Mouse (Mus musculus) cerebellum, adult 2 months (tissue): ENCODE data around the gene Cnr1.
A peak's percentile ranks its signal among the peaks of the same experiment; 100 is the strongest.

Experiments used
- CTCF ChIP-seq: fragments of 200-500 bp; IDR thresholded peaks from 2 replicates; pipeline ENCODE4 v1.5.1; 2011; ENCODE audit warnings: low read depth, mild to moderate bottlenecking, control low read depth, low read length, moderate library complexity, borderline replicate concordance; ENCODE audit not compliant: insufficient read depth
- POLR2A ChIP-seq: fragments of 200-500 bp; IDR thresholded peaks from 2 replicates; pipeline ENCODE4 v1.6.1; 2011; ENCODE audit warnings: low read length, control low read depth, borderline replicate concordance; ENCODE audit not compliant: insufficient read depth

DNA sequence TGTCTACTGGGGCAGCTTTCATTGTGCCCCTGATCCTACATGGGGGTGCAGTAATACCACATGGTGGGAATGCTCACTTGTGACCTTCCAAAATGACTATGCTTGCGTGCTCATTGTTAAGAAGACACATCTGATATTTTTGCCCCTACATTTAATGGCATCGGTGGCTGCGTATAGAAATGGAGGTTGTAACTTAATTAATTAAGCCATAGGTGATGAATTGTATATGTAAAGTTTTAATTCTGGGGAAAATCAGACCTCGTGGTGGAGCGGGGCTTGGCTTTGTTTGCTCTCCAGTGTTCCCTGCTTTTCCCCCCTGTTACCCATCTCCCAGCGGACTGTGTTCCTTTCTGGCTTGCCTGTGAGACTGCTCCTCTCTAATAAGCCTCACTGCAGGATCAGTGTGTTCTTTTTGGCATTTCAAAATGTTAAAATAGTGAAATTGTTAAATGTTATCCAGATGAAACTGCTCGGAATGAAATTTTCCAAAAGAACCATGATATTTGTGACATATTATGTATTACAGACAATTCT lies 2.4 kb downstream of the Cnr1 start:
- no peak for TF ChIP-seq CTCF
- TF ChIP-seq POLR2A: peak; percentile 41; the same call in 1 of the 2 replicates
